ENCODE assay signal across 7 mouse cellular contexts in the genomic region with DNA sequence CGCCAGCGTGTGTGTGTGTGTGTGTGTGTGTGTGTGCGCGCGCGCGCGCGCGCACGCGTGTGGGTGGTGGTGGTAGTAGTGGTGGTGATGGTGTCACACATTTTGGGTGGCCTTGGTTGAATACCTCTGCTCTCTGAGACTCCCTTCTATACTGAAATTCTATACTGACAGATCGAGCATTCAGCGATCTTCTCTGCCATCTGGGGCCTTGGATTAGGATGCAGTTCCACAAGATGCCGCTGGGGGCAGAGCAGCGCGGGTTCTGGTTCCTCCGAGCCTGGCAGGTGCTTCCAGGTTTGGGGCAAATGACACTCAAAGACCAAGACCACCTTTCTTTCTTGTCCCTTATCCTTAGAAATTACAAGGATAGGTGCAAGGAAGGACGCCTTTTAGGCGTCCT. TPM values are rescaled to one million over a fixed set of nuclear protein-coding genes. Genes with fewer than 3 reads are reported as not detected.
A peak's percentile ranks its signal among the peaks of the same experiment; 100 is the strongest.
DNase-seq lines count a peak whose midpoint lies in the region; ATAC-seq and TF ChIP-seq lines count a peak whose summit lies in the region.

No protein-coding gene starts in this region.

- no peaks in the 10 kb centered on the region for H3K9me3 ChIP-seq in limb, embryonic 11.5 days (ENCODE audit: control insufficient read depth, low read length)
- H3K9me3 ChIP-seq in midbrain, embryonic 13.5 days = no peaks in the 10 kb centered on the region

- no peak overlapping the region for H3K4me3 ChIP-seq in limb, embryonic 11.5 days (ENCODE audit: low read depth, low read length)
- H3K4me3 ChIP-seq in midbrain, embryonic 13.5 days (replicated peaks) = peak overlapping the region; percentile 28
- no peak overlapping the region for H3K4me3 ChIP-seq in spleen, adult 2 months (ENCODE audit: extremely low read depth, insufficient read depth, insufficient read length)

- peak overlapping the region; percentile 29; the same call in 1 of the 2 replicates for H3K4me2 ChIP-seq in limb, embryonic 11.5 days (ENCODE audit: low read depth, severe bottlenecking)
- peak overlapping the region; percentile 54 for H3K4me2 ChIP-seq in midbrain, embryonic 13.5 days (replicated peaks)

- H3K27me3 ChIP-seq in limb, embryonic 11.5 days (ENCODE audit: control insufficient read depth, insufficient read depth, low read length) = peaks cover 29% of the 10 kb centered on the region
- H3K27me3 ChIP-seq in midbrain, embryonic 13.5 days = peaks cover 36% of the 10 kb centered on the region
- H3K27me3 ChIP-seq in spleen, adult 2 months (ENCODE audit: control insufficient read depth, insufficient read depth, low read length) = no peaks in the 10 kb centered on the region; the same call in 1 of the 2 replicates

- TF ChIP-seq POLR2A in spleen, adult 2 months (IDR thresholded peaks at IDR 0.05; ENCODE audit: low read depth, low read length) = no peak

- H3K27ac ChIP-seq in limb, embryonic 11.5 days (replicated peaks; ENCODE audit: low read depth, low read length) = no peak overlapping the region
- peak overlapping the region; percentile 61 for H3K27ac ChIP-seq in midbrain, embryonic 13.5 days
- no peak overlapping the region for H3K27ac ChIP-seq in spleen, adult 2 months (ENCODE audit: insufficient read depth, low read length)

- H3K9ac ChIP-seq in limb, embryonic 11.5 days (ENCODE audit: low read length) = no peak overlapping the region
- H3K9ac ChIP-seq in midbrain, embryonic 13.5 days (replicated peaks) = no peak overlapping the region

- ATAC-seq in granulocyte monocyte progenitor cell, adult 5-6 weeks (replicated peaks; ENCODE audit: poor library complexity, severe bottlenecking) = peak; percentile 76
- ATAC-seq in limb, embryonic 11.5 days (ENCODE audit: insufficient number of reproducible peaks, low FRiP score, low TSS enrichment, low read depth) = no peak; the same call in 1 of the 2 replicates
- peak; percentile 65 for ATAC-seq in midbrain, embryonic 13.5 days

- H3K4me1 ChIP-seq in limb, embryonic 11.5 days (ENCODE audit: control insufficient read depth, insufficient read depth, low read length) = peaks cover 3% of the 10 kb centered on the region; the same call in 1 of the 2 replicates
- H3K4me1 ChIP-seq in midbrain, embryonic 13.5 days (replicated peaks) = peaks cover 49% of the 10 kb centered on the region
- no peaks in the 10 kb centered on the region for H3K4me1 ChIP-seq in spleen, adult 2 months (ENCODE audit: control insufficient read depth, insufficient read depth, insufficient read length)

- DNase-seq in adrenal gland, postnatal 14 days = peak; percentile 79
- DNase-seq in embryo, embryonic 11.5 days (ENCODE audit: low read depth, low spot score) = peak; percentile 45
- DNase-seq in kidney, adult 18-20 months = peak; percentile 77
- DNase-seq in limb, embryonic 11.5 days (ENCODE audit: low spot score) = peak; percentile 85
- DNase-seq in spleen, adult 2 months (ENCODE audit: low read depth in 1 of 2, low spot score in 2 of 2) = peak; percentile 28 to 69

- no peaks in the 10 kb centered on the region for H3K36me3 ChIP-seq in limb, embryonic 11.5 days (ENCODE audit: control insufficient read depth, insufficient read depth, low read length)
- H3K36me3 ChIP-seq in midbrain, embryonic 13.5 days = no peaks in the 10 kb centered on the region
- no peaks in the 10 kb centered on the region for H3K36me3 ChIP-seq in spleen, adult 2 months (ENCODE audit: control insufficient read depth, insufficient read depth, low read length)

- TF ChIP-seq CTCF in spleen, adult 2 months (IDR thresholded peaks at IDR 0.05; ENCODE audit: extremely low read depth, insufficient read depth, insufficient read length, insufficient replicate concordance) = peak; percentile 86

- 0% methylated on average over 20 of the region's 20 CpGs for WGBS in limb, embryonic 11.5 days
- WGBS in midbrain, embryonic 13.5 days = 0% methylated on average over 20 of the region's 20 CpGs
- 1% methylated on average over 20 of the region's 20 CpGs for WGBS in spleen, adult 2 months

RNA-seq across cellular contexts. Expression of a gene that starts 43.6 kb away (rescaled TPM):
- total RNA-seq in adrenal gland, postnatal 14 days (2021) = not detected in 2 replicates
- total RNA-seq in granulocyte monocyte progenitor cell, adult 5-6 weeks (2014; fragmentation: Nextera tagmentation) = not detected in 2 replicates
- total RNA-seq in granulocyte monocyte progenitor cell, adult 5-6 weeks (2017) = 2.9 TPM in 1 of 2 replicates, not detected in the other
- polyA plus RNA-seq in limb, embryonic 11.5 days (2014; fragmentation: Nextera tagmentation; extraction: Ambion mirVana) = not detected in 2 replicates
- 0.58 and 0.67 TPM in 2 replicates for polyA plus RNA-seq in midbrain, embryonic 13.5 days (2015; fragmentation: Nextera tagmentation; extraction: Ambion mirVana)
- 0.06 TPM in 1 of 2 replicates, not detected in the other for polyA plus RNA-seq in spleen, adult 2 months (2012; rRNA removed)

RNA-seq across cellular contexts. Expression of a gene that starts 53.8 kb away (rescaled TPM):
- total RNA-seq in adrenal gland, postnatal 14 days (2021) = 151 and 169 TPM in 2 replicates
- total RNA-seq in granulocyte monocyte progenitor cell, adult 5-6 weeks (2014; fragmentation: Nextera tagmentation) = not detected in 2 replicates
- total RNA-seq in granulocyte monocyte progenitor cell, adult 5-6 weeks (2017) = not detected in 2 replicates
- polyA plus RNA-seq in limb, embryonic 11.5 days (2014; fragmentation: Nextera tagmentation; extraction: Ambion mirVana) = 0.35 TPM in 1 of 2 replicates, not detected in the other
- not detected in 2 replicates for polyA plus RNA-seq in midbrain, embryonic 13.5 days (2015; fragmentation: Nextera tagmentation; extraction: Ambion mirVana)
- 0.65 and 0.67 TPM in 2 replicates for polyA plus RNA-seq in spleen, adult 2 months (2012; rRNA removed)

RNA-seq across cellular contexts. Expression of a gene that starts 54.3 kb away (rescaled TPM):
- total RNA-seq in adrenal gland, postnatal 14 days (2021) = 0.26 TPM in 1 of 2 replicates, not detected in the other
- total RNA-seq in granulocyte monocyte progenitor cell, adult 5-6 weeks (2014; fragmentation: Nextera tagmentation) = not detected in 2 replicates
- not detected in 2 replicates for total RNA-seq in granulocyte monocyte progenitor cell, adult 5-6 weeks (2017)
- polyA plus RNA-seq in limb, embryonic 11.5 days (2014; fragmentation: Nextera tagmentation; extraction: Ambion mirVana) = not detected in 2 replicates
- polyA plus RNA-seq in midbrain, embryonic 13.5 days (2015; fragmentation: Nextera tagmentation; extraction: Ambion mirVana) = 6.5 and 8.3 TPM in 2 replicates
- polyA plus RNA-seq in spleen, adult 2 months (2012; rRNA removed) = 0.02 TPM in 1 of 2 replicates, not detected in the other
